Mouse (Mus musculus) myocyte (in vitro differentiated cells): ENCODE results near the gene Pxylp1. TPM values are rescaled to one million over a fixed set of nuclear protein-coding genes. Genes with fewer than 3 reads are reported as not detected.

Experiments used
- H3K27me3 ChIP-seq: one replicate; pipeline ENCODE4 v1.6.1; 2011; ENCODE audit not compliant: control insufficient read depth, insufficient read depth, insufficient read length
- H3K36me3 ChIP-seq: one replicate; pipeline ENCODE4 v1.6.1; 2011; ENCODE audit not compliant: control insufficient read depth, insufficient read depth
- H3K4me2 ChIP-seq: one replicate; pipeline ENCODE4 v1.6.1; 2011; ENCODE audit warnings: low read depth, control low read depth
- H3K4me3 ChIP-seq: one replicate; pipeline ENCODE4 v1.5.1; 2011; ENCODE audit warnings: mild to moderate bottlenecking, control low read depth, moderate library complexity
- H3K79me2 ChIP-seq: one replicate; pipeline ENCODE4 v1.6.1; 2011; ENCODE audit not compliant: control insufficient read depth, insufficient read depth
- H3ac ChIP-seq: one replicate; pipeline ENCODE4 v1.6.1; 2011; ENCODE audit not compliant: control insufficient read depth, insufficient read length
- CEBPB ChIP-seq: IDR thresholded peaks from 2 replicates; pipeline ENCODE4 v1.6.1; 2011; ENCODE audit warnings: mild to moderate bottlenecking, moderate library complexity; ENCODE audit not compliant: poor library complexity, insufficient read depth, severe bottlenecking
- E2F4 ChIP-seq: IDR thresholded peaks from one replicate; pipeline ENCODE4 v1.6.1; 2011; ENCODE audit warnings: mild to moderate bottlenecking, control low read depth, moderate library complexity; ENCODE audit not compliant: insufficient read depth
- MAX ChIP-seq: IDR thresholded peaks from one replicate; pipeline ENCODE4 v1.6.1; 2011; ENCODE audit warnings: low read depth, mild to moderate bottlenecking, control low read depth
- MYOD1 ChIP-seq, 3 experiments: IDR thresholded peaks; one replicate each; pipeline ENCODE4 v1.6.1; 2011; ENCODE audit warnings: control low read depth in 2 of 3, low read depth in 2 of 3, mild to moderate bottlenecking in 2 of 3, moderate library complexity in 1 of 3; ENCODE audit not compliant: insufficient read length in 2 of 3, control insufficient read depth in 1 of 3
- MYOG ChIP-seq, 3 experiments: IDR thresholded peaks; one replicate each; pipeline ENCODE4 v1.6.1; 2011; ENCODE audit warnings: control low read depth in 2 of 3, low read depth in 2 of 3, mild to moderate bottlenecking in 2 of 3; ENCODE audit not compliant: insufficient read length in 2 of 3, control insufficient read depth in 1 of 3, insufficient read depth in 1 of 3
- POLR2A ChIP-seq: IDR thresholded peaks from one replicate; pipeline ENCODE4 v1.6.1; 2011; ENCODE audit warnings: low read depth, mild to moderate bottlenecking, control low read depth, moderate library complexity; ENCODE audit not compliant: insufficient read length
- POLR2AphosphoS2 ChIP-seq: IDR thresholded peaks from one replicate; pipeline ENCODE4 v1.6.1; 2011; ENCODE audit warnings: low read depth, control low read depth; ENCODE audit not compliant: insufficient read length
- REST ChIP-seq: IDR thresholded peaks from one replicate; pipeline ENCODE4 v1.6.1; 2011; ENCODE audit warnings: mild to moderate bottlenecking, control low read depth, moderate library complexity; ENCODE audit not compliant: insufficient read depth, insufficient read length
- SRF ChIP-seq: IDR thresholded peaks from one replicate; pipeline ENCODE4 v1.6.1; 2011; ENCODE audit warnings: low read depth; ENCODE audit not compliant: control insufficient read depth, insufficient read length
- TCF12 ChIP-seq: IDR thresholded peaks from one replicate; pipeline ENCODE4 v1.6.1; 2011; ENCODE audit warnings: mild to moderate bottlenecking, control low read depth; ENCODE audit not compliant: poor library complexity, insufficient read depth, severe bottlenecking
- TCF3 ChIP-seq: IDR thresholded peaks from one replicate; pipeline ENCODE4 v1.6.1; 2011; ENCODE audit warnings: low read depth, control low read depth; ENCODE audit not compliant: insufficient read length
- USF1 ChIP-seq: IDR thresholded peaks from one replicate; pipeline ENCODE4 v1.6.1; 2011; ENCODE audit warnings: low read depth, mild to moderate bottlenecking, control low read depth, moderate library complexity
- polyA plus RNA-seq: library from polyadenylated mRNA; unstranded; fragments of >200 nt; fragmentation: generic; extraction: Trizol; gene quantifications from one replicate; pipeline ENCODE4 v1.2.1, GENCODE M21; 2012; ENCODE audit warnings: missing spikeins

Gene Pxylp1
- polyA plus RNA-seq, 1 experiment: 3.1 TPM

- H3K4me3 ChIP-seq: no peak overlapping the region
- no peak overlapping the region for H3ac ChIP-seq
- TF ChIP-seq TCF12: no peak
- no peak for TF ChIP-seq E2F4
- no peak for TF ChIP-seq CEBPB
- TF ChIP-seq SRF: no peak
- no peak for TF ChIP-seq REST
- no peak for TF ChIP-seq USF1
- TF ChIP-seq MYOD1 (IDR thresholded peaks at IDR 0.05; ENCODE audit: control insufficient read depth in 1 of 3, insufficient read length in 2 of 3, low read depth in 2 of 3): no peak
- TF ChIP-seq MYOG (IDR thresholded peaks at IDR 0.05; ENCODE audit: control insufficient read depth in 1 of 3, insufficient read depth in 1 of 3, insufficient read length in 2 of 3, low read depth in 2 of 3): no peak
- TF ChIP-seq TCF3: no peak
- TF ChIP-seq MAX: no peak
- no peak for TF ChIP-seq POLR2A
- no peak for TF ChIP-seq POLR2AphosphoS2
- no peaks in the 10 kb centered on the region for H3K36me3 ChIP-seq
- no peaks in the 10 kb centered on the region for H3K79me2 ChIP-seq
- no peak overlapping the region for H3K4me2 ChIP-seq
- H3K27me3 ChIP-seq: no peaks in the 10 kb centered on the region
These were observed 26.9 kb downstream of the Pxylp1 start for GRCm38 (mm10) chr9:96865473-96866050.

GRCm38 (mm10) chr9:96863539-96863938, 28.9 kb downstream of the Pxylp1 start:
- TF ChIP-seq MYOD1 (IDR thresholded peaks at IDR 0.05; ENCODE audit: control insufficient read depth in 1 of 3, insufficient read length in 2 of 3, low read depth in 2 of 3) (no peak), USF1 (peak; percentile 17)
- H3K4me2 ChIP-seq: peak overlapping the region; percentile 54
- H3ac ChIP-seq: no peak overlapping the region
- no peak overlapping the region for H3K4me3 ChIP-seq
- H3K27me3 ChIP-seq: no peaks in the 10 kb centered on the region
- H3K36me3 ChIP-seq: no peaks in the 10 kb centered on the region
- no peaks in the 10 kb centered on the region for H3K79me2 ChIP-seq

GRCm38 (mm10) chr9:96862836-96863235, 29.6 kb downstream of the Pxylp1 start:
- Histone ChIP-seq H3K27me3 (no peaks in the 10 kb centered on the region), H3K4me2 (peak overlapping the region; percentile 54), H3K79me2 (no peaks in the 10 kb centered on the region), H3K4me3 (no peak overlapping the region), H3ac (no peak overlapping the region), H3K36me3 (no peaks in the 10 kb centered on the region)
- TF ChIP-seq MYOD1 (IDR thresholded peaks at IDR 0.05; ENCODE audit: control insufficient read depth in 1 of 3, insufficient read length in 2 of 3, low read depth in 2 of 3): no peak
- TF ChIP-seq CEBPB: peak; percentile 20; the same call in 1 of the 2 replicates
- no peak for TF ChIP-seq SRF
- TF ChIP-seq E2F4: no peak
- no peak for TF ChIP-seq MAX
- TF ChIP-seq USF1: peak; percentile 22

GRCm38 (mm10) chr9:96861092-96861487, 31.4 kb downstream of the Pxylp1 start:
- TF ChIP-seq SRF (no peak), USF1 (no peak), TCF12 (no peak), POLR2A (no peak), POLR2AphosphoS2 (no peak), TCF3 (no peak), CEBPB (no peak), MYOG (IDR thresholded peaks at IDR 0.05; ENCODE audit: control insufficient read depth in 1 of 3, insufficient read depth in 1 of 3, insufficient read length in 2 of 3, low read depth in 2 of 3) (no peak), MAX (no peak), E2F4 (no peak), MYOD1 (IDR thresholded peaks at IDR 0.05; ENCODE audit: control insufficient read depth in 1 of 3, insufficient read length in 2 of 3, low read depth in 2 of 3) (no peak), REST (no peak)
- H3K79me2 ChIP-seq: no peaks in the 10 kb centered on the region
- H3K27me3 ChIP-seq: no peaks in the 10 kb centered on the region
- no peak overlapping the region for H3ac ChIP-seq
- H3K4me2 ChIP-seq: no peak overlapping the region
- no peaks in the 10 kb centered on the region for H3K36me3 ChIP-seq
- H3K4me3 ChIP-seq: no peak overlapping the region

GRCm38 (mm10) chr9:96860380-96861091, 31.9 kb downstream of the Pxylp1 start:
- no peaks in the 10 kb centered on the region for H3K36me3 ChIP-seq
- TF ChIP-seq USF1 (no peak), TCF3 (no peak), POLR2A (no peak), MYOD1 (IDR thresholded peaks at IDR 0.05; ENCODE audit: control insufficient read depth in 1 of 3, insufficient read length in 2 of 3, low read depth in 2 of 3) (no peak), POLR2AphosphoS2 (no peak), MYOG (IDR thresholded peaks at IDR 0.05; ENCODE audit: control insufficient read depth in 1 of 3, insufficient read depth in 1 of 3, insufficient read length in 2 of 3, low read depth in 2 of 3) (no peak), MAX (no peak), E2F4 (no peak), TCF12 (no peak), REST (no peak), CEBPB (no peak)
- H3ac ChIP-seq: no peak overlapping the region
- no peak overlapping the region for H3K4me2 ChIP-seq
- H3K4me3 ChIP-seq: no peak overlapping the region
- H3K79me2 ChIP-seq: no peaks in the 10 kb centered on the region
- no peaks in the 10 kb centered on the region for H3K27me3 ChIP-seq
